In the genomic region with DNA sequence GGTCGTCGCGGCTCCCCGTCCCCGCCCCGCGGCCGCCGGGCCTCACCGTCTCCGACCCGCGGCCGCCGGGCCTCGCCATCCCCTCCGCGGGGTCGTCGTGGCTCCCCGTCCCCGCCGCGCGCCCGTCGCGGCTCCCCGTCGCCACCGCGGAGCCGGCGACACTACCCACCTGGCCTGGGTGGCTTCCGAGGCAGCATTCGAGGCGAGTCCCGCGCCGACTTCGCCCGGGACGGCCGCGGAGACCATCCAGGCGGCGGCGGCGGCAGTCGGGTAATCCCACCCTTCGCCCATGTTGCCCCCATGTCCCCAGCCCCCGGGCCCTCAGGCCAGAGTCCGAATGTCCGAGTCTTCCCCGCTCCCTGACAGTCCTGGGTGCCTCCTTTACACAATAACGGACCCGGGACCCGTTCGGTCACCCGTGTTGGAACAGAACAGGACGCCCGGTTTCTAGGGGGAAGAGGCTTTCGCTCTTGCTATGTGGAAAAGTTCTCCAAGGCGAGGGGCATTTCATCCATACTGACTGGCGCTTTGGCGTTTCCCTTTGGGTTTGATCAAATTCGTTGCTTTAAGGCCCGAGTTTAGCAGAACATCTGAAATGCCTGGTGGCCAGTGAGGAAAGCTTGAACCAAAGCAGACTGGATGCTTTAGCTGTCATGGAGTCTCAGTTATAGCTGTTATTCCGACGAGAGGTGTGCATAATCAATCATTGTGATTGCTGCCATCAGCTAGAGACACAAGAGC, we compare ENCODE assay signal across 8 mouse cellular contexts. TPM values are rescaled to one million over a fixed set of nuclear protein-coding genes. Genes with fewer than 3 reads are reported as not detected.
DNase-seq lines count a peak whose midpoint lies in the region; ATAC-seq and TF ChIP-seq lines count a peak whose summit lies in the region.

No protein-coding gene starts in this region.

- no peak for ATAC-seq in erythroblast, adult 5-6 weeks (replicated peaks; ENCODE audit: low FRiP score, poor library complexity, severe bottlenecking)
- ATAC-seq in forebrain, embryonic 15.5 days (replicated peaks) = peak; percentile 42
- peak; percentile 4; the same call in 1 of the 2 replicates for ATAC-seq in hindbrain, postnatal 0 days

- H3K36me3 ChIP-seq in erythroblast, embryonic 14.5 days (ENCODE audit: control insufficient read depth) = peaks cover 3% of the 10 kb centered on the region
- H3K36me3 ChIP-seq in forebrain, embryonic 15.5 days = peaks cover 16% of the 10 kb centered on the region; the same call in 1 of the 2 replicates
- H3K36me3 ChIP-seq in hindbrain, postnatal 0 days (ENCODE audit: insufficient read depth, low read length) = no peaks in the 10 kb centered on the region
- H3K36me3 ChIP-seq in liver, adult 2 months (ENCODE audit: control insufficient read depth, insufficient read depth, low read length) = peaks cover 13% of the 10 kb centered on the region

- peaks cover 25% of the 10 kb centered on the region for H3K4me1 ChIP-seq in erythroblast, embryonic 14.5 days (ENCODE audit: control insufficient read depth)
- H3K4me1 ChIP-seq in forebrain, embryonic 15.5 days = peaks cover 18% of the 10 kb centered on the region
- peaks cover 6% of the 10 kb centered on the region; the same call in 1 of the 2 replicates for H3K4me1 ChIP-seq in hindbrain, postnatal 0 days (ENCODE audit: insufficient read depth, low read length)
- peaks cover 9% of the 10 kb centered on the region for H3K4me1 ChIP-seq in liver, adult 2 months (ENCODE audit: control insufficient read depth, insufficient read depth, low read length)

- under 1% methylated on average over 69 of the region's 70 CpGs for WGBS in forebrain, embryonic 15.5 days
- under 1% methylated on average over 68 of the region's 70 CpGs for WGBS in hindbrain, postnatal 0 days
- WGBS in liver, adult 2 months = 1% methylated on average over 67 of the region's 70 CpGs

- peak overlapping the region; percentile 91 for H3K27ac ChIP-seq in forebrain, embryonic 15.5 days (replicated peaks)
- H3K27ac ChIP-seq in hindbrain, postnatal 0 days = peak overlapping the region; percentile 94
- peak overlapping the region; percentile 78 for H3K27ac ChIP-seq in liver, adult 2 months (replicated peaks; ENCODE audit: insufficient read depth, low read depth, low read length)

- TF ChIP-seq CTCF in brain, embryonic 14.5 days (IDR thresholded peaks at IDR 0.05; ENCODE audit: borderline replicate concordance, extremely low read depth, insufficient read depth, insufficient read length) = no peak
- no peak for TF ChIP-seq CTCF in hindbrain, postnatal 0 days (IDR thresholded peaks at IDR 0.05; ENCODE audit: low read depth)
- TF ChIP-seq CTCF in liver, adult 2 months (IDR thresholded peaks at IDR 0.05; ENCODE audit: low read depth, low read length) = no peak

- no peak for TF ChIP-seq POLR2A in brain, embryonic 14.5 days (IDR thresholded peaks at IDR 0.05; ENCODE audit: borderline replicate concordance, extremely low read depth, insufficient read depth, insufficient read length, poor library complexity, severe bottlenecking)
- TF ChIP-seq POLR2A in liver, adult 2 months (IDR thresholded peaks at IDR 0.05; ENCODE audit: extremely low read depth, insufficient read depth, low read length) = no peak

- H3K9ac ChIP-seq in forebrain, embryonic 15.5 days (replicated peaks) = peak overlapping the region; percentile 99
- H3K9ac ChIP-seq in hindbrain, postnatal 0 days (replicated peaks; ENCODE audit: low read length) = peak overlapping the region; percentile 97
- H3K9ac ChIP-seq in liver, adult 2 months (ENCODE audit: low read depth, low read length) = peak overlapping the region; percentile 98

- peak overlapping the region; percentile 74 for H3K4me2 ChIP-seq in forebrain, embryonic 15.5 days (replicated peaks)
- H3K4me2 ChIP-seq in hindbrain, postnatal 0 days (ENCODE audit: low read depth, low read length) = peak overlapping the region; percentile 82

- no peaks in the 10 kb centered on the region for H3K9me3 ChIP-seq in erythroblast, embryonic 14.5 days (ENCODE audit: control insufficient read depth, low read length)
- H3K9me3 ChIP-seq in forebrain, embryonic 15.5 days = no peaks in the 10 kb centered on the region
- no peaks in the 10 kb centered on the region for H3K9me3 ChIP-seq in hindbrain, postnatal 0 days (ENCODE audit: low read length)

- H3K4me3 ChIP-seq in erythroblast, embryonic 14.5 days (replicated peaks) = peak overlapping the region; percentile 81
- H3K4me3 ChIP-seq in forebrain, embryonic 15.5 days = peak overlapping the region; percentile 99
- peak overlapping the region; percentile 97 for H3K4me3 ChIP-seq in hindbrain, postnatal 0 days (ENCODE audit: low read length)
- H3K4me3 ChIP-seq in liver, adult 2 months (ENCODE audit: insufficient read depth, low read depth, low read length) = peak overlapping the region; percentile 90

- DNase-seq in brain, embryonic 14.5 days (ENCODE audit: low read depth) = peak; percentile 31
- peak; percentile 31 for DNase-seq in hindbrain, postnatal 0 days (ENCODE audit: low spot score)
- DNase-seq in liver, adult 2 months (ENCODE audit: extremely low read depth, low read depth, low spot score) = peak; percentile 29
- peak; percentile 71 for DNase-seq in neural tube, embryonic 10.5 days (ENCODE audit: extremely low spot score, low spot score)
- peak; percentile 63 for DNase-seq in testis, postnatal 14 days (ENCODE audit: low spot score)

- peaks cover 21% of the 10 kb centered on the region for H3K27me3 ChIP-seq in erythroblast, embryonic 14.5 days (ENCODE audit: control insufficient read depth)
- no peaks in the 10 kb centered on the region for H3K27me3 ChIP-seq in forebrain, embryonic 15.5 days
- H3K27me3 ChIP-seq in hindbrain, postnatal 0 days (ENCODE audit: insufficient read depth, low read length) = no peaks in the 10 kb centered on the region
- no peaks in the 10 kb centered on the region for H3K27me3 ChIP-seq in liver, adult 2 months (ENCODE audit: control insufficient read depth, insufficient read depth, low read length)

- peaks cover 8% of the 10 kb centered on the region; the same call in 1 of the 2 replicates for H3K79me2 ChIP-seq in liver, adult 2 months (ENCODE audit: control insufficient read depth, insufficient read depth, low read length)

RNA-seq across cellular contexts. Expression of gene Zfp318, which starts 0.7 kb away (rescaled TPM):
- 0.05 and 0.13 TPM in 2 replicates for polyA plus RNA-seq in erythroblast, embryonic 14.5 days (2012)
- 3.6 and 5.6 TPM in 2 replicates for total RNA-seq in erythroblast, adult 5-6 weeks (2015; ENCODE audit: low replicate concordance)
- 3.9 and 4.7 TPM in 2 replicates for total RNA-seq in erythroblast, adult 5-6 weeks (2017; ENCODE audit: low replicate concordance)
- 28.3 and 39.7 TPM in 2 replicates for polyA plus RNA-seq in brain, embryonic 14.5 days (2012; rRNA removed)
- polyA plus RNA-seq in forebrain, embryonic 15.5 days (2015; fragmentation: Nextera tagmentation; extraction: Ambion mirVana) = 12.8 and 13.5 TPM in 2 replicates
- total RNA-seq in hindbrain, postnatal 0 days (2014; rRNA removed) = 20.1 and 24.5 TPM in 2 replicates
- 22.9 and 23.2 TPM in 2 replicates for polyA plus RNA-seq in hindbrain, postnatal 0 days (2015; fragmentation: Nextera tagmentation; extraction: Ambion mirVana)
- total RNA-seq in liver, adult 2 months (2014; rRNA removed) = 6.0 and 6.9 TPM in 2 replicates
- polyA plus RNA-seq in liver, adult 2 months (2012; rRNA removed) = 6.0 and 8.3 TPM in 2 replicates

RNA-seq across cellular contexts. Expression of gene Crip3, which starts 44.5 kb away (rescaled TPM):
- polyA plus RNA-seq in erythroblast, embryonic 14.5 days (2012) = not detected in 2 replicates
- not detected in 2 replicates for total RNA-seq in erythroblast, adult 5-6 weeks (2015; ENCODE audit: low replicate concordance)
- not detected in 2 replicates for total RNA-seq in erythroblast, adult 5-6 weeks (2017; ENCODE audit: low replicate concordance)
- 8.2 and 11.3 TPM in 2 replicates for polyA plus RNA-seq in brain, embryonic 14.5 days (2012; rRNA removed)
- 1.1 and 1.2 TPM in 2 replicates for polyA plus RNA-seq in forebrain, embryonic 15.5 days (2015; fragmentation: Nextera tagmentation; extraction: Ambion mirVana)
- 1.4 and 4.0 TPM in 2 replicates for total RNA-seq in hindbrain, postnatal 0 days (2014; rRNA removed)
- 1.6 and 1.7 TPM in 2 replicates for polyA plus RNA-seq in hindbrain, postnatal 0 days (2015; fragmentation: Nextera tagmentation; extraction: Ambion mirVana)
- not detected in 2 replicates for total RNA-seq in liver, adult 2 months (2014; rRNA removed)
- 0.70 and 1.4 TPM in 2 replicates for polyA plus RNA-seq in liver, adult 2 months (2012; rRNA removed)

RNA-seq across cellular contexts. Expression of gene Slc22a7, which starts 54.0 kb away (rescaled TPM):
- polyA plus RNA-seq in erythroblast, embryonic 14.5 days (2012) = not detected in 2 replicates
- not detected in 2 replicates for total RNA-seq in erythroblast, adult 5-6 weeks (2015; ENCODE audit: low replicate concordance)
- not detected in 2 replicates for total RNA-seq in erythroblast, adult 5-6 weeks (2017; ENCODE audit: low replicate concordance)
- polyA plus RNA-seq in brain, embryonic 14.5 days (2012; rRNA removed) = 0.07 and 0.09 TPM in 2 replicates
- polyA plus RNA-seq in forebrain, embryonic 15.5 days (2015; fragmentation: Nextera tagmentation; extraction: Ambion mirVana) = 0.11 and 0.15 TPM in 2 replicates
- not detected in 2 replicates for total RNA-seq in hindbrain, postnatal 0 days (2014; rRNA removed)
- polyA plus RNA-seq in hindbrain, postnatal 0 days (2015; fragmentation: Nextera tagmentation; extraction: Ambion mirVana) = 0.13 TPM in 1 of 2 replicates, not detected in the other
- 10.3 and 27.9 TPM in 2 replicates for total RNA-seq in liver, adult 2 months (2014; rRNA removed)
- polyA plus RNA-seq in liver, adult 2 months (2012; rRNA removed) = 46.8 and 47.9 TPM in 2 replicates

RNA-seq across cellular contexts. Expression of gene Abcc10, which starts 56.1 kb away (rescaled TPM):
- polyA plus RNA-seq in erythroblast, embryonic 14.5 days (2012) = 0.17 and 0.34 TPM in 2 replicates
- 0.84 and 2.5 TPM in 2 replicates for total RNA-seq in erythroblast, adult 5-6 weeks (2015; ENCODE audit: low replicate concordance)
- 0.51 and 1.1 TPM in 2 replicates for total RNA-seq in erythroblast, adult 5-6 weeks (2017; ENCODE audit: low replicate concordance)
- 17.5 and 20.9 TPM in 2 replicates for polyA plus RNA-seq in brain, embryonic 14.5 days (2012; rRNA removed)
- polyA plus RNA-seq in forebrain, embryonic 15.5 days (2015; fragmentation: Nextera tagmentation; extraction: Ambion mirVana) = 6.6 and 8.1 TPM in 2 replicates
- 12.8 and 16.4 TPM in 2 replicates for total RNA-seq in hindbrain, postnatal 0 days (2014; rRNA removed)
- 6.6 and 7.3 TPM in 2 replicates for polyA plus RNA-seq in hindbrain, postnatal 0 days (2015; fragmentation: Nextera tagmentation; extraction: Ambion mirVana)
- 2.1 and 3.6 TPM in 2 replicates for total RNA-seq in liver, adult 2 months (2014; rRNA removed)
- polyA plus RNA-seq in liver, adult 2 months (2012; rRNA removed) = 10.3 and 17.3 TPM in 2 replicates

Comparison
In these comparisons a context has a peak if more than half of its experiments do, and no peak if none do; other contexts are left out.
1. RNA of gene Slc22a7, which starts 54.0 kb away (polyA plus RNA-seq): 46.8 to 47.9 TPM in liver, adult 2 months; 0.11 to 0.15 TPM in forebrain, embryonic 15.5 days, 0.07 to 0.09 TPM in brain, embryonic 14.5 days, 0.13 TPM in hindbrain, postnatal 0 days and not detected in erythroblast, embryonic 14.5 days; every median in the first group is over 10 times any median in the second.
2. Peak in every context shown above with its lines, with median percentiles within 50 percentile points of each other: H3K4me3 ChIP-seq, DNase-seq, H3K27ac ChIP-seq and H3K9ac ChIP-seq.